Mouse (Mus musculus) embryo, embryonic 9.5 days (tissue): ENCODE results near the gene Nccrp1.

Source experiments
- DNase-seq: peaks from one replicate; pipeline ENCODE4 v3.0.0-alpha.2; 2017; ENCODE audit errors: extremely low spot score

Gene Nccrp1

DNA sequence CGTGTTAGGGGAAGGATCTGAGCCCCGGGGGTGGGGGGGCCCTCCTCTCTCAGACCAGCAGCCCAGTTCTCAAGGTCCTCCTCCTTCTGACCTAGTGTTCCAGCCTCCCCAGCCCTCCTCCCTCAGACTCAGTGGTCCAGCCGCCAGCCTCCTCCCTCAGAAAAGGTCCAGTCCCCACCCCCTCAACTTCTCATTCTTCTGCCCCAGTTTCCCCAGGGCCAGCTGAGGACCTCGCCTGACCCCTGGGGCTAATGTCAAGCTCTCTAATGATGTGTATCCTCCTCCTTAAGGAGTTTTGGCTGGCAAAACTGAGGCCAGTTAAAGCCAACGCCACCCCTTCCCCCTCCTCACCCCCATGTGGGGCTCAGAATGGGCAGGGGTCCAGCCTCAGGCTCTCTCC is at the start of gene Nccrp1:
Gene Nccrp1 (minus strand): TSS at position 101 of the 400 bp plus-strand sequence.
- no peak for DNase-seq

DNA sequence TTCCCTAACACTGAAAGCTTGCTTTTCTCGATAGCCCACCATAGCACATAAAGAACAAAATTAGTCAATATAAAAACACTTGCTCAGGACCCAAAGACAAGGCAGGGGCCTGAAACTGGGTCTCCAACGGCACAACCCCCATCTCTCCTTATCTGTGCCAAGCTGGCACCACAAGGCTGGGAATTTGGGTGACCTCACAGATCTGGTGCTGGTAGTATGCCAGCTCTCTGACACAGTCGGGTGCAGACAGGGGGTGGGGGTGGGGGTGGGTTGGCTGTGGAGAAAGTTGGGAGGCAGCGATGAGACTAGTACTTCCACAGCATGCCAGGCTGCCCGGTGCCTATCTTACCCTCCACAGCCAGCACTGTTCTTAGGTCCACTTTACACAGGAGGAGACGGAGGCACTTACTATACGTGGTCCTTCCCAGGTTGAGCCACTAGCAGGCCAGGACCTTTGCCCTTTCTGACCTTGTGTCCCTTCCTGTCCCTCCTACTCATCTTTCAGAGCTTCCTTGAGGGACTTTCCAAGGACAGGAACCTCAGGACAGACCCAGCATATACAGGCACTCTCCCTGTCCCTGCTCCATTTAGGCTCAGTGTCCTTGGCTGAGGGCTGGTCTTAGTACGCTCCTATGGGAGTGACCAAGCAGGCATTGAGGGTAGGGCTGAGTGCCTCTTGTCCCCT is 48.8 kb upstream of the Nccrp1 start:
- no peak for DNase-seq

DNA sequence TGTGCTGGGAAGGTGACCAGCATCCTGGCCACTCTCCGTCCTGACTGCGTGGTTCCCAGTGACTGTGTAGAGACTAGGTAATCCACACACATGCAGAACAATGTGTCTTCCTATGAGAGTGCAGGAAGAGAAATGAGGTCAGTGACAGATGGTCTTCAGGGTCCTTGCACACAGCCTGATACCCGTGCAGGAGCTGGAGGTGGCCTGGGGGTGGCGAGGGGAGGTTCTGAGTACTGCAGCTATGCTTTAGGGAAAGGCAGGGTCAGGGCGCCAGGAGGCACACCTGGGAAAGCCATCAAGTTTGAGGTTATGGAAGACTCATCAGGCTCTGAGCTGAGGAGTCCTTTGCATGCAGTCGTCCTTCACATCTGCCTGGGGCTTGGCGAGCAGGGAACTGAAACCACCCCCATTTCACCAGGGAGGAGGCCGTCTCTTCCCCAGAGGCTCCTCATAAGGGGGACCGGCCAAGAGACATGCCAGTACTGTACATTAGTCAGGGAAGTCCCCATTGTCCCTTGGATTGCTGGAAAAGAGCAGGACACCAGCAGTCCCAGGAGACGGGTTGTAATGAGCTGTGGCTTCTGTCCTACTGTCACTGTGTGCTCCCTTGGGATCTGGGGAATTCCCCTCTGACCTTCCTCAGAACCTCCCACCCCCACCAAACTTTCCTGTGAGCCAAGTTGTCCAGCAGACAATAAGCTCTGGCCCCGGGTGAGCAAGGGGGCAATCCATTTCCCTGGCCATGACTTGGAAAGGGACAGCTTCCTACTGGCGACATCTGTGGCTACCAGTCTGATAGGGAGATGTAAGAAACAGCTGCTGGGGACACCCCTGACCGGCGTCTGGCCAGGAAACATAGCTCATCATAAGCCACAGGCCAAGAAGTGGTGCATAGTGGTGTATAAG is 46.4 kb upstream of the Nccrp1 start:
- DNase-seq, result no peak

DNA sequence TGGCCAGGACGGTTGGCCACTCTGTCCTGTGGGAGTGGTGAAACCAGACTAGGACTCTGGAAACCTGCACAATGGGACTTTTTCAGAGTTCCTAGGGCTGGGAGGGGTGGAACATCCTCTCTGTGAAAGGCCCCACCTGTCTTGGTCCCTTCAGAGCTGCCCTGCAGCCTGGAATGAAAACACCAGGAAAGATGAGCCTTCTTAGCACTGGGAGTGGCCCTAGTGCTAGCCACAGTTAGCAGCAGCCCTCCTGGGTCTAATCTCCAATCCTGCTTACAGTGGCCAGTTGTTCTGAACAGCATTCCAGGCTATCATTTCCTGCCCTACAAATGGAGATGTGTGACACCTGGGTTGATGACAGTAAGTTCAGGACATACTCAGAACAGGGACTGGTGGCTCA is 44.8 kb upstream of the Nccrp1 start:
- DNase-seq, result no peak

DNA sequence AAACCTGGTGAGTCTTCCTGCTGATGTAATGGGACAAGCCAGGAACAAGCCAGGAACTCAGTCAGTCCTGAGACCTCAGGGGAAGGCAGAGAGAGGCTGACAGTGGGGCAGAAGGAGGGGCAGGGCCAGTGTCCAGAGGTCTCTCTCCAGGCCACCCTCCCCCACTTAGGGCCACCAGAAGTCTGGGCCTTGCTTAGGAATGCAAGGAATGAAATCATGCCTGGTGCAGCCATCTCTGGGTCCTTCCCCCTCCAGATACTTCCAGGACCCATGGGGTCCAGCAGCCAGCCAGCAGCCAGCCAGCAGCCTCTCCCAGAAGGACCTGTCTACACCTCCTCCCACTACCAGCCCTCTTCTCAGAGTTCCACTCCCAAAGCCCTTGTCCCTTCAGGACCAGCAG is 40.6 kb upstream of the Nccrp1 start:
- peak; percentile 61 for DNase-seq

DNA sequence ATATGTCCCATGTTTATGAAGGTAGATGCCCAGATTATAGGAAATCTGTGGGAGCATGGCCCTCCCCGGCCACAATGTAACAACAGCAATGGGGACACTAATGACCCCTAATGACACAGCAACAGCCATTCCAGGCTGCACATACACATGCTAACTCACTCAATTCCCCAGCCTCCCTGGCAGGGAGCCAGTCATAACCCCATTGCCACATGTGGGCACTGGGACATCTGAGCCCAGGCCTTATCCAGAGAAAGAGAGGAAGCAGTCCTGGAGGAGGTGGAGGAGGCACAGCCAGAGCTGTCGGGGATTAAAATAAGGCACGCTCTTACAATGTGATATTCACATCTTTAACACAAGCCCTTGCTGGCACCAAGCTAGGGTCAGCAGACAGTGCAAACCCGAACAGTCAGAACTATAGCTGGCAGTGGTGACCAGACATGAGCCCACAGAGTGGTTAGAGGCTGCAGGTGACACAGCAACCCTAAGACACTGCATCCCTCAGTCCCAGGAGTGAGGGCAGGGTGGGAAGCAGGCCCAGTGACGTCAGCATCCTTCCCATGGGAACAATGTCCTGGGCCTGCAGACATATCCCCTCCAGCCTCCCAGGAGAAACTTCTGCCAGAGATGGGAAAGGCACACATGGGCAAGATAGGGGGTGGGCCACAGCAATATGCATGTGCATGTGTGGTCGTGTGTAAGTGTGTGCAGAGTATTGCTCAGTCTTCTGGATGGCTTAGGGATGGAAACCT is 39.8 kb upstream of the Nccrp1 start:
- DNase-seq, result no peak

DNA sequence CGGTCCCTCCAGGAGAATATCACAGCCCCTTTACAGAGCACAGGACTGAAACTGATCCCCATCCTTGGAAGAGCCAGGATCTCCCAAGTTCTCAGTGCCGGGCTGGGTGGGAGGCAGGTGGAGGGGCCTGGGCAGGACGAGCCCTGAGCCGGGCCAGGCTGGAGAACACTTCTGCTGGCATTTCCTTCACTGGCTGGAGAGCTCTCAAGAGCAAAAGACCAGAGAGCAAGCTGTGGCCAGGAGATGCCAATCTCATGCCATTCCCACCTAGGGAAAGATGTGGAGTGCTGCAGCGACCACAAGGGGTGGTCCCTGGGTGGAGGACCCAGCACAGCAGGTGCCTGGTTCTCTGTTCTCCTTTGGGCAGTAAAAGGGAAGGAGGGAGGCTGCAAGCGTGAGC is 37.9 kb upstream of the Nccrp1 start:
- no peak for DNase-seq

DNA sequence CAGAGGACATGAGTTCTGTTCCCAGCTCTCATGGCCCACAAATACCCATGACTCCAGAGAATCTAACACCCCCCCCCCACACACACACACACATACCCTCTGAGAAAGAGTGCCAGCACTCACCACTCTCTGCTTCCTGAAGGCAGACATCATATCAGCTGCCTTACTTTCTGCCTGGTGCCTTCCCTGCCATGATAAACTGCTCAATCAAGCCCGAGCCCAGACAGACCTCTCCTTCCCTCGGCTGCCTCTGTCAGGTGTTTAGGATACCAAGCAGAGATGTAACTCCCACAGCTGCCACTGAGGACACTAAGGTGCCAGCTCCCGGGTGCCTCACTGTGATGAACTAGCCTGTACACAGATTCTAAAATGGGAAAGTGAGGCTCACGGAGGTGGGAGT is 37.4 kb upstream of the Nccrp1 start:
- DNase-seq, result no peak

DNA sequence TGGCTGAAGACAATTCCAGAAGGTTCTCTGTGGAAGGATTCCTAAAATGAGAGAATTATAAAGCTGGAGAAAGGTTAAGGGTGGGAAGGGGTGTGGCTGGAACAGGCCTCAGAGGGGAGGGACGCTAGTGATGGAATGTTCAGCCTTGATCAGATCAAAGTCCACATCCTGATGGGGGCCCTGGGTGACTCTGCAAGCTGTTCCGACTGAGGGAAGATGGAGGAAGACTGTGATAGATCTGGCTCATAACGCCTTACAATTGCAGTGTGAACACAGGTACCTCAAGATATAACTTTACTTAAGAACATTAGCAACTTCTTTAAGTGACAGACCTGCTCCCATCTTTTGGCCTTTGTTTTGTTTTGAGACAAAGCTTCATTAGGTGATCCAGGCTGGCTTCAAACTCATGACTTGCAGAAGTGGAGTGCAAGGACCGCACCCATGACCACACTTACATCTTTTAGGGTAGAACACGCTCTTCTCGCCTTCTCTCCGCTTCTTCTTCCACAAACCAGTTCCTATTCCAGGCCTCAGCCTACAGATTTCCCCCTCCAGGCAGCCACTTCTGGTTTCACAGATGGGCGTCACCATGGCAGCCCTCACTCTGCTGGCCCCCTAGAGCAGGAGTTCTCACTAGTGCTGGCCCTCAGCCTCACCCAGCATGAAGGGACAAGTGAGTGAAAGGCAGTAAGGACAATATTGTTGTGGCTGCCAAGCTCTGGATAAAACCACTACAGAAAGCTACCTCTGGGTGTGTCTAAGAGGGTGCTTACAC is 36.7 kb upstream of the Nccrp1 start:
- DNase-seq, result no peak

DNA sequence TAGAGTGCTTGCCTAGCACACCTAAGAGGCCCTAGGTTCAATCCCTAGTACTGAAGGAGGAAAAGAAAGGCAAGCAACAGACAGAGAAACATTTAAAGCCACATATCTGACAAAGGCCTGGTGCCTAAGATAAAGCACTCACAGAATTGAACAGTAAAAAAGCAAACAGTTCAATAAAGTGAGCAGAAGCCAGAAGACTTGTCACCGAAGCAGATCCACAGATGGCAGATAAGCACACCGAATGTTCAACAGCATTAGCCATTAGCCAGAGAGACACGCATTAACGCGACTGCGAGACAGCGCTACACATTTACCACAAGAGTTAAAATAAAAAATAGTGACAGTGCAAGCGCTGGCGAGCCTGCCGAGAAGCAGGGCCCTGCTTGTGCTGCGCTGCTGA is 35.8 kb upstream of the Nccrp1 start:
- DNase-seq, result no peak

DNA sequence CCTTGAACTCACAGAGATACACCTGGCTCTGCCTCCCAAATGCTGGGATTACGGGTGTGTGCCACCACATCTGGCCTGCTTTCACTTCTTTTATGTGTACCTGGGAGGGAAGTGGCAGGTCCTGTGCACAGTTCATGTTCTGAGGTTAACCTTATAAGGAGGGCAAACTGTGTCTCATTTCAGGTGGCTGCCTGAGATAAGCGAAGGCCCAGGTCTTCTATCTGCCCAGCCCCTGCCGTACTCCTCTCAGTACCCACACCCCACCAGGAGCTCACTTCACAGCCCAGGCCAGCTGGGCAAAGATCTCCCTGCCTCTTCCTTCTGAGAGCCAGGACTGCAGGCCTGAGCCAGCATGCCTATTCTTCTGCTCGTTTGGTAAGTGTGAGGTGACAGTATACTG is 34.7 kb upstream of the Nccrp1 start:
- no peak for DNase-seq

DNA sequence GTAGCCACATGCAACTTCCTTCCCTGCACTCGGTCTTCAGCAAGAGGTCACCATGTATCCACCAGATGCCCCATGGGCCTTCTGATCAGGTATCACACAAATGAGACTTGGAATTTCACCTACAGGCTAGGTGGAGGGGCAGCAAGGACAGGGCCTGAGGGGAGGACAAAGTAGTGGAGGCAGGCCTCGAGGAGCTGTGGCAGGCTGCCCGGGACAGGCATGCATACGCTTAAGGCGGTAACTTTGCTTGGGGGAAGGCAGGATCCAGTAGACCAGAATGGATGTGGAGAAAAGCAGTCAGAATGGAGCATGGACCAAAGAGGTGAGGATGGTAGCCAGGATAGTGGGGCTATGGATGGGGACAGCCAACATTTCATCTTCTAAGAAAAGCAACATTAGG is 32.8 kb upstream of the Nccrp1 start:
- DNase-seq, result no peak

DNA sequence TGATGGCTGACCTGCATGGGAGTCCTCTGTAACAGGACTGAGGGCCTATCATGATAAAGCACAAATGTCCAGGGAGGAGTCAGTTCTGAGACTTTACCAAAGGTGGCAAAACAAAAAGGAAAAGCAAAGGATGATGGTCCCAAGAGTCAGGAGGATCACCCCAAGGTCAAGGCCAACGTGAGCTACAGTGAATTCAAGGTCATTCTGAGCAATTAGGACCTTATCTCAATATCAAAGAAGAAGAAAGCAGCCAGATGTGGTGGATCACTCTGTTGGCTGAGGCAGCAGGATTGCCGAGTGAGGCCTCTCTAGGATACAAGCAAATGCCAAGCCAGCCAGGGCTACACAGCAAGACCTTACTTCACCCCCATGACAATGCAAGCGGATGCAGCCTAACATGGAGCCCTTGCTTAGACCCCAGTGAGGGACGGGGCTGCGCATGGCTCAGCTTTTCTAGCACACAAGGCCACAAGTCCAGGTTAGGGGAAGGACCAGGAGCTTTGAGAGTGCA is 31.5 kb upstream of the Nccrp1 start:
- DNase-seq, result no peak

DNA sequence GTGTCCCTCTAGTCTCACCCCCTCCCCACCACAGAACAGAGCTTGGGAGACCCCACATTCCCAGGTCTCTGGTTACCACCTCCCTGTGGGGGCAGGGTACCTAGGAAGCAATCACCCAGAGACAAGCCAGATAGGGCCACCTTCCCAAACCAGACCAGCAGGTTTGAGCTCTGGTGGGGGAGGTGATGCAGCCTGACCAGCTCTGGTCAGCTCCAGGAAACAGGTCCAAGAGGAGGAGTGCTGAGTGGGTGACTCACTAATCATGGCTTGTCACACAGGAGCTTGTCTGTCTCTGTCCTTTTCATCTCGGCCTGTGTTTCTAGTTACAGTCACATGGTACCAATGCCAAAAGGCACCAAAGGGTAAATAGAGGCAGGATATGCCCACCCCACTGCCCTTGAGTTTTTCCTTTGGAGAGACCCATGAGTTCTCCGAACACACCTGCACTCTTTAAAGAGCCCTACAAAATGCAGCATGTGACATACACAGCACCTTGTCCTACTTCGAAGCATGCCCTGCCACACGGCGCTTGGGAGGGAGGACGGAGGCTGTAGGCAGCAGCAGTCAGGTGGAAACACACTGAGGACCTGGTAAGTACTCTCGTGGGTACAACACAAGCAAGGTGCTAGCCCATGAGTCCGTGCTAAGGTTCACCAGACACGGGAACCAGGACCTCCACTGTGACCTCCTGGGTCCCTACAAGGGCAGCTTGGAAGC is 30.9 kb upstream of the Nccrp1 start:
- DNase-seq, result peak; percentile 47

DNA sequence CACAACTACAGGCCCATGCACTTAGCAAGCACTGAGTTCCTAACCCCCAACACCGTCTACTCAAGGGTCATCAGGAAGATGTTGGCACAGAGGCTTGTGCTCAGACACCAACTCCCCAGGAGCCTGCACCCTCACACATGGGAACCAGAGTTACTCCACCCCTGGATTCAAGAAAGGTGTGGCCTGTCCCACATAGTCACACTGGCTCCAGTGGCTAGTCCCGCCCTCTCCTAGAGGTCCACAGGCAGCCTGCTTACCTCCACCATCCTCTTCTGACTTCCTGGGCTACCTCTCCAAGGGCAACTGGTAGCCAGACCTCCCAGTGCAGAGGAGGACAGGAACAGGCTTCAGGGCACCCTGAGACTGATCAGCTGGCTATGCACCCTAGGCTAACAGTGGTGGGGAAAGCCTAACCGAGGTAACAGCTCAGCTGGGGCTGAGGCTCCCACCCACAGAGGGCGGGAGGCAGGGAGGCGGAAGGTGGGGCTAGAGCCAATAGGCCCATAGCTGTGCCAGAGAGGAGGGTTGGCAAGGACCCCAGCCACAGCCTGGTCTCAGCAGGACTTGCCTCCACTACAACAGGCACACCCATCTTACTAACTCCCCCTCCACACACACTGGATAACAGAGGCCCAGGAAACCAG is 29.3 kb upstream of the Nccrp1 start:
- no peak for DNase-seq

DNA sequence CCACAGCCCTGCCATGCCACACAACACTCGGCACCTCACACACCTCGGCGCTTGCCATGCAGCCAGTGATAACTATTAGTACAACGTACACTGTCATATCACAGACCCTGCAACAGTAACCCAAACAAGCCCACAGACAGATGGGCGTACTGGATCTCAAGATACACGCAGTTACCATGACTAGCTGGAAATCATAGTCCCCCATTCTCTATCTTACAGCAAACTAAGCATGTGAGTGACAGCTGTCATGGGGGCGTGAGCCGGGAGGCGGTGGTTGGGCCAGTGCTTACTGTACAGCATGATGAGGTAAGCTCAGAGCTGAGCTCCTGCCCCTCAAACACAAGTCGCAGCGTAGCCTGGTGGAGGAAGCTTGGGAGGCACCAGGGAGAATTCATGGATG is 28.5 kb upstream of the Nccrp1 start:
- DNase-seq, result no peak

DNA sequence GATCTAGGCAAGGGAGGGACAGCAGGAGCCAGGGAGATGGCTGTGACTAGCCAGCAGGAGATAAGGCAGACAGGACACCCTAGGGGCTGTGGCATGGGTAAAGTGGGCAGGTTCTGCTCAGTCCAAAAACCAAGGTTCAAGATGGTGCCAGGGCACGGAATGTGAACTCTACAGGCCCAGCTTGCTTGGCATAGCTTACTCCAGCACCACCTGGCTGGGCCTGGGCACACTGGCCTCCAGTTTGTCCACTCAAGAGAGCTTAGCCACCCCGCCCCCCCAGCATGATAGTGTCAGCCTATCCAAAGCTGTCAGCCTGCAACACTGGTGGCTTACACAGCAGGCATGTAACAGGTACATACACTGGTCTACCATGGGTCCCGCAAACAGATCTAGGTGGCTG is 26.2 kb upstream of the Nccrp1 start:
- no peak for DNase-seq

DNA sequence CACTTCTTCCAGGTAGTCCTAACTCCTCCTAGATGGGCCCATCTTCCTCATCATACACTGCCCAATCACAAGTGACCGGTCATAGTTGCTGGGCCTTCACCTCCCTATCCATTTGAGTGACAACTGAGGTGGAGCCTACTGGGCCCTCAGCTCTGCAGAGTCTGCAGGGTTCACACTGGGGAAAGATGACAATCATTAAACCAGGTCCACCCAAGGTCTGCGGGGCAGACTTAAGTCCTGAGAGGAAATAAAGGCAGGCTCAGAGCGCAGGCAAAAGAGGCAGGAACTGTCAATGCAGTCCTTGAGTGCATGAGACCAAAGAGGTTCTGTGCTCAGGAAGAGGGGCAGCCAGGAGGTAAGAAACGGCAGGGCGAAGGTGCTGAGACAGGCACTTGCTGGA is 25.6 kb upstream of the Nccrp1 start:
- no peak for DNase-seq

DNA sequence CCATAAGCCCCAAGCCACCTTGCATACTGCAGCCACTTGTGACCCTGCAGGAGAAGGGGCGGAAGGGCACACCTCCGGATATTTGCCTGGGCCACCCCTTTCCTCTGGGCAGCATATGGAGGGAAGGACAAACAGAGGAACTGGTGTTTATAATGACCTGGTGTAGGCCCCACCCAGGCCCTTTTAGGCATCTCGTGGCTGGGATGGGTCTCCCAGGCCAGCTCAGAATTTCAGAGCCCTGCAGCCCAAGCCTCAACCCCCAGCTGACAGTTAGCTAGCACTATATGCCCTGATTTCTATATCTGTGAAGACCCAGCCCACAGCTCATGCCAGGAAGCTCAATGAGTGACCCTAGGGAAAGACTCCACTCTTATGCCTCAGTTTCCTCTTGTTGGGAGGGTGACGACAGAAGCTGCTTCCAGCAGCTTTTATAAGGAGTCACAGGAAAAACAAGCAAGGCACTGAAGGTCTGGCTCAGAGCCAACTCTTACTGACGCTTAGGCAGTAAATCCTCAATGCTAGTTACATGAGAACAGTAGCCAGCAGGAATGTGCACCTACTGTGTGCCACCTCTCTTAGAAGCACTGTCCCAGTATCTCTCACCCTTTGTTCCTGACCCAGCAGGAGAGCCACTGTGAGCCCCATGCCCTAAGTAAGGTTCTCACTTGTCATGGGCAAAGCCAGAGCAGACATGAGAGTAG is 24.1 kb upstream of the Nccrp1 start:
- DNase-seq, result no peak
